Mouse (Mus musculus) hindlimb bud, embryonic 11.5 days (tissue): ENCODE measurements around the gene Plcg1.

Experiments used
- DNase-seq: peaks from one replicate; pipeline ENCODE4 v3.0.0-alpha.2; 2012; ENCODE audit warnings: low read depth, low spot score; ENCODE audit errors: extremely low spot score

Gene Plcg1

DNA sequence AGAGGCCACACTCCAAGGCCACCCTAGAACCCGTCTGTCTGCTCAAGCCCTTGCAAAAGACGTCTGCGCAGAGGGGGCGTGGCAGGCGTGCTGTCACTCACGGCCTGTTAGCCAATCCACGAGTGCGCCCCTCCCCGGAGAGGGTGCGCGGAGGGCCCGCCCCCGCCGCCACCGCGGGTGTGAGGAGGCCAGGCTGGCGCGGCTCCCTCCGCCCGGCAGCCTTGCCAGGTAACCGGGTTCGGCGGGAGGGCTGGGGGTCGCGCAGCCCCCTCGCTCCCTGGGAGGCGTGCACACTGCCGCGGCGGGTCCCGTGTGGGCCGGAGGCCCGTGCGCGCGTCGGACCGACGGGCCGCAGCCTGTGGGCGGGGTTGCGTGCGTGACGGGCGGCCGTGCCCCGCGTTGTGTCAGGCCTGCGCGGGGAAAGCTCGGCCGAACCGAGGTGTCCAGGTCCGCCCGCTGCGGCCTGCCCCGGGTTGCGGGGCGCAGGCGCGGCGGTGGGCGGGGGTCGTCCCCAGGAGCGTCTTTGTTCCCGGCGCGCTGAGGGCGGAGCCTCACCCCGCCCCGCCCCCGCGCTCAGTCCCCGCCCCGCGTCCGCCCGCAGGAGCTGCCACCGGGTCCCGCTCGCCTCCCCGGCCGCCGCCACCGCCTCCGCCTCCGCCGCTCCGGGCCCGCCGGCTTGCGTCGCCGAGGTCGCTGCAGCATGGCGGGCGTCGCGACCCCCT lies at the start of gene Plcg1:
TSS of gene Plcg1 (plus strand) at position 184 of the 722 bp plus-strand sequence.
- no peak for DNase-seq

DNA sequence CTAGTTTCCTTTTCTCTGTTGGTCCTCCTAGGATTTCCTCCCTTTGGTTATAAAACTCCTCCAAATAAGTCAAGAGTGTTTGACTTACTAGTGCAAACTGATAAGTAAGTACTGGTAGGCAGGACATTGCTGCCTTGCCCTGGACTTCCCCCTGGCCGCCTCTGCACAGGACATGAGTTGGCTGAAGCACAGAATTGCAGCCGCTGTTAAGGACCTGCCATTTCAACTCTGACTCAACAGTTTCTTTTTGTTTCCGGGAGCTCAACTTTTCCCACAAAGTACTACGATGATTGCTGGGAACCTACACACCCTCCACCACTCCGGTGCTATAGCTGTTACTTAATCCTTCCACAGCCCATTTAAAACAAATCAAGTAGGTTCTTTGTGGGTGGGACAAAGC lies 30.8 kb upstream of the Plcg1 start:
- DNase-seq, result no peak

DNA sequence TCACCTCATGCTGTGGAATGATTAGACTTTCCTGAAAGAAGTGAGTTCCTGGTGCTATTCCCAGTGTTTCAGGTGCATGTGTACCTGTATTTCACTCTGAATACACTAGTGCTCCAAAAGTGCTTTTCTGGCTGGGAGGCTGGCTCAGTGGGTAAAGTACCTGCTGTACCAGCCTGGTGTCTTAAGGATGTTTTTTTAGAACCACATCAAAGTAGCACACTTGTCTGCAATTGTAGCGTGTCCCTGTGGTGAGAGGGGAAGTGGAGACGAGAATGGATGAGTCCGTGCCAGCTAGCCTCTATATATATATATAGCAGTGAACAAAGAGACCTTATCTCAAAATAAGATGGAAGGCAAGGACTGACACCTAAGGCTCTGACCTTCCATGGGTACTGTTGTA lies 29.5 kb upstream of the Plcg1 start:
- no peak for DNase-seq

DNA sequence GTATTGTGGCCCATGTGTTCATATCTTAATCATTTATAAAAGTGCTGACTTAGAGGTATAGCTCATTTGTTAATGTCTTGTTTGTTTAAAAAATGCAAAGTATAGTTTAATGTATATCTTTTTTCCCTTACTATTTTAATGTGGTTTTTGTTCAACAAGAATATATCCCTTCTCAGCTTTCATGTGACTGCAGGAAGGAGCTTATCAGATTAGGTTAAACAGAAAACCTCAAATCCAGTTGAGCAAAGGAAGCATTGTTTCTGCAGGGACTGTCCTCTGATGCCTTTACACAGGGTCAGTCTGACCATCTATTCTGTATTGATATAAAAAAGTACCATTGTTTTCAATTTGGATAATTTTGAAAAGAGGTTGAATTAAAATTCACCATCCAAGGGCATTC lies 28.3 kb upstream of the Plcg1 start:
- no peak for DNase-seq

DNA sequence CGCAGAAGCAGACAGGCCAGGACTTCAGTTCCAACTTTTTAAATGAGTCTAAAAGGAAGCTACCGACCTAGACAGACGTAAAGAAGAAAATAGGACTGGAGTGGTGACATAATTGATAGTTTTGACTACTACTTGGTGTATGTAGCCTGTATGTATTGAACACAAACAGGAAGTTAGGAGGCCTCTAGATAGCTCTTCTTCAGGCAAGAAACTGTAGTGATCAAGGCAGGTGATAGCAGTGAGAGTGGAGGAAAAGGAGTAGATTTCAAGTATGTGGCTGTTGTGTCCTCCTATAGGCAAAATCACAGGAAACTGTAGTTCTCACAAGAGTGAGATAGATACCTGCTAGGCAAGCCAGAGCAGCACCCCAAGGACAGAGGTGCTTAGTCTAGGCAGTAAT lies 23.4 kb upstream of the Plcg1 start:
- DNase-seq, result no peak

DNA sequence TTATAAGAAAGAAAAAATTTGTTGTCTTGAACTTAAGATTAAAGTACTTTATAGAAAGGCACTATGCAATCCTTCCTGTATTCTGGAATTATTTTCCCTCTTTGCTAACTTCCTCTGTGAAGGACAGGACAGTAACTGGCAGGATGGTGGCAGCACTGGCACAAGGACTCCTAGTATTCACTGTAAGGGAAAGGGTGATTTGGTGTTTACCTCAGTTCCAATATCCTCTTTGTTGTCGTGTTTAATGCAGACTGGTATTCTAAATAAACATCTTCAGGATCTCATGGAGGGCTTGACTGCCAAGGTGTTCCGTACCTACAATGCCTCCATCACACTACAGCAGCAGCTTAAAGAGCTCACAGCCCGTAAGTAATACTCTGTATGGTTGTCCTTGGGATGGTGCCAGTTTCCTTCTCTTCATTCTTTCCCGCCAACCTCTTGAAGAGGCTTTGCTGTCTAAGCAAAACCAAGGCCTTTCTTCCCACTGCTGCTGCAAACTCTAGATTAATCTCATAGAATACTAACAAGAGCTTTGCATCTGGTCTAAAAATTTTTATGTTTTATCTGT lies 15.6 kb upstream of the Plcg1 start:
- DNase-seq, result no peak

DNA sequence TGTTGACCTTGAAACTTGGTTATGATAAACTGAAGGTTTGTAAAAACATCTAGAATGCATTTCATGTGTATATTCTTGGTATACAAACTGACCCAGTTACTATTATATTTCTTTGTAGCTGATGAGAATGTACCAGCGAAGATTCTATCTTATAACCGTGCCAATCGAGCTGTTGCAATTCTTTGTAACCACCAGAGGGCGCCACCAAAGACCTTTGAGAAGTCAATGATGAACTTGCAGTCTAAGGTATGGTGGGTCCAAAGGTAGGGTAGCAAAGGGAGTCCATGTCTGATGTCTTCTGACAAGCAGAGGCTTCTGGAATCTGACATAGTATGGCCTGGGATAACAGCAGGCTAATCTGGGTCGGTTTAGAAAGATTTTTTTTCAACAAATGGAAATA lies 13.8 kb upstream of the Plcg1 start:
- no peak for DNase-seq

GRCm38 (mm10) chr2:160718811-160719210 lies 12.3 kb upstream of the Plcg1 start:
- no peak for DNase-seq

DNA sequence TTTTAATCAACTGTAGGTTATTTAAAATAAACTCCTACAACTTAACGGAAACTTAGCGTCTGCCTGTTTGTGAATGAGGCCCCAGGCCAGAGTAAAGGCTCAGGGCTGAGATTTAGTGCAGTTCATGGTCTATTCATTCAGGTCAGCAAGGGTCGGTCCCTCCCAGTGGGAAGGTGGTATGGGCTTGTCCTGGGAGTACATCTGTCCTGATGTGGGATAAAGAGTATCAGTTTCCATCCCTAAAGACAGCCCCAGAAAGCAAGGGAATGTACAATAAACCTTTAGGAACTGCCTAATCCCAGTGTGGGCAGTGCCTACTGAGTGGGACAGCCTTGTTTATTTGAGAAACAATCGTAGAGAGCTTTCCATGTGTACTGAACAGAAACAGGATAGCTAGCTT lies 8.4 kb upstream of the Plcg1 start:
- DNase-seq, result no peak

DNA sequence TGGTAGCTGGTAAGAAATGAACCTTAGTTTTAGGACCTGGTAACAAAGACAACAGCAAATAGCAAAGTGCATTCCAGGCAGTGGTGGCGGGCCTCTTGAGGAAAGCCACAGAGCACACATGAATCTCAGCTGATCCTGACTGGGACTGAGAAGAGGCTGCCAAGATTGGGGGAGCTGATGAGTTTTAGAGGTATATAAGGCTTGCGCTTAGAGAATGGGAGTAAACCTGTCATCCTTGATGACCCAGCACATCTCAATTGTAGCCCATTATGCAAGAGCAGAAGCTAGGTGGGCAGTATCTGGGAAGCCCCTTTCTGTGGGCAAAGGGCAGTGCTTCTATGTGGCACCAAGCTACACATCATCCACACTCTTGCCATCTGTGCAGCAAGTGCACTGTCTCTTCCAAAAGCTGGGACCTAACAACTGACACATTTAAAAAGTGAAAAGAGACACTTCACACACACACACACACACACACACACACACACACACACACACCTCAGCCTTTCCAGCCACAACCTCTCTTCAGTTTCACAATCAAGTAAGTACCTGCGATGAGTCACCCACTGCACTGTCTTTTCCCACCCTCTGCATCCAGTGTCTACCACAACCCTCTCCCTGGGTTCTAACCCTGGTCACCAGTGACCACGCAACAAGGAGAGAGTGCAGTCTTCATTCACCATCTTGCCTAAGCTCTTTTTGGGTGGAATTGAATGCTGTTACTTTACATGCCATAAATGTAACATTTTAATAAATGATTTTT lies 7.3 kb upstream of the Plcg1 start:
- DNase-seq, result no peak

DNA sequence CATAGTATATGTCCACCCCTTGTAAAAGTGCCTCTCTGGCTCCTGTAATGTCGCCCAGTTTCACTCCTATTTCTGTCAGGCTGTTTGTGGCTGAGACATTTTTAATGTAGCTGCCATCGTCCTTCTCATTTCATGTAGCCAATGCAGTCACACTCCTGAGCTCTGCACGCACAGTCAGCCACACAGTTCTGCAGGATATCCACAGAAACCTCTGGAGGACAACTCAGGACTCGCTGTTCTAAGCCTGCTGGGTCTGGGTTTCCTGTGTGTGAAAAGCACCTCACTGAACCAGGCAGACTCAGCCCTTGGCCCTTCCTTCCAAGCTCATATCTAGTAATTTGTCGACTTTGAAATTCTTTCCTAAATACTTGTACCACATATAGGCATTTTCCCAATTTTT lies 6.6 kb upstream of the Plcg1 start:
- no peak for DNase-seq

GRCm38 (mm10) chr2:160725877-160726864 lies 4.9 kb upstream of the Plcg1 start:
- DNase-seq, result no peak

GRCm38 (mm10) chr2:160728972-160729371 lies 2.1 kb upstream of the Plcg1 start:
- no peak for DNase-seq

DNA sequence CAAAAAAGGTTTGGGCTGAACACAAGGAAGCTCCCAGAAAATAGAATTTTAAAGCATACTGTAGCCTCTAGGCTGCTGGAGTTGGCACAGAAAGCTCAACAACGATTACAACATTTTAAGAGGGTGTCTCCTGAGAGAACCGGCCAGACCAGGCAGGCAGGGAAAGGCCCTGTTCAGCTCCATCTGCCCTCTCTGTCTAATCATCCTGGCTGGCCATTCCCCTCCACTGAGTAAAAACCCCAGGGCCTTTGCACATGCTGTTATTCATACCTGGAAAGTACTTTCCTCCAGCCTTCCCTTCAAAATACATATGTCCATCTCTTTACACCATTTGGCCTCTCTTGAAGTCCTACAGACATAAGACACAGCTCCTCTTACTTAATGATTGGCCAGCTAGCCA lies 1.7 kb upstream of the Plcg1 start:
- no peak for DNase-seq

DNA sequence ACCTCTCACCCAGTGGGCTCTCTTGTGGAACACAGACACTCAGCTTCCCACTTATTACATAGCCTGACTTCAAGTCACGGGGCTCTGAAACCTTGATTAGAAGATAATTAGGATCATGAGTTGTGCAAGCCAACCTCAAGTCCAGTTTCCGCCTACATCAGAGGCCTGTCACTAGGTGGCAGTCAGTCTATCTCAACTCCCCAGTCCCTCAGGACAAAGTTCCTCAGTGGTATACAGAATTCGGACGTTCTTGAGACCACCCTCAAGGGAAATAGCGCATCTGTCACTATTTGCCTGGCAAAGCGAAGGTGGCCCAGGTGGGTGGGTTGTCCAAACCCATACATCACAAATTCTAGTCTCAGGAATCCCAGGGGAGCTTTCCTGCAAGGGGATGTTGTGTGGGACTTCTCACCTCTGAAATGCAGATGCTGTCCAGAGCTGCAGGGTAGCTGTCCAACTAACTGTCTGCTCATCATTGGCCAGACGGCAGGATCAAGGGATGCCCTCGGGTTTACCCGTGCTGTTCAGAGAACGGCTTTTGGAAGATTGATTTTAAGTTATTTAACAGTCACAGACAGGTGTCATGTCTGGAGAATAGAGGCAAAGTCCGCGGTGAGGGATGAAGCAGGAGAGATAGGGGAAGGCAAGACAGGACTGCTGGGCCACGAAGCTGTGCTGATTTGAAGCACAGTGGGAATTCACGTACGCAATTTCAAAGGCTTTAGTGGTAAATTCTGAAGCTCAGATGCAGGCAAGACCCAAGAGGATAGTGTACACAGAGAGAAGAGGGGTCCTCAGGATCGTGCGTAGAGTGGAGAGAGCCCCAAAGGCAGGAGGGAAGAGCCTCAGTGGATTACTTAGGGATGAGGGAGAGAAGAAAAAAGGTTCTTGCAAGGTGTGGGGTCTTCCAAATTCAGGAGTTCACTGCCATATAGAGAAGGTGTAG lies 976 bp upstream of the Plcg1 start:
- DNase-seq, result no peak

DNA sequence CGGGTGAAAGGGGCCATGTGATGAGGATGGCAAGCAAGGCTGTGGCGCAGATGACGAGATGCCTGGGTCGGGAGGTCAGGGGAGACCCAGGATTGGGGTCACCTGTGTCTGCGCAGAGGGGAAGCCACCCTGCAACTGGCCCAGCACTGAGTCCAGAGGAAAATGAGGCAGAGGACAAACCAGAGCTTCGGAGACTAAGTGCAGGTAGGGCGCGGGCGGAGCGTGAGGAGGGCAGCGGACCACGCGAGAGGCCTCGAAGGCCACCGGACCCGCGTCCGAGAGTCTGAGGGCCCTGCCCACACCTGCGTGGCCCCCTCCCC lies 343 bp upstream of the Plcg1 start:
- no peak for DNase-seq

- DNase-seq, result no peak
These were observed 750 bp downstream of the Plcg1 start for GRCm38 (mm10) chr2:160731839-160732261.

- DNase-seq, result no peak
These were observed 1.4 kb downstream of the Plcg1 start for GRCm38 (mm10) chr2:160732420-160732995.

DNA sequence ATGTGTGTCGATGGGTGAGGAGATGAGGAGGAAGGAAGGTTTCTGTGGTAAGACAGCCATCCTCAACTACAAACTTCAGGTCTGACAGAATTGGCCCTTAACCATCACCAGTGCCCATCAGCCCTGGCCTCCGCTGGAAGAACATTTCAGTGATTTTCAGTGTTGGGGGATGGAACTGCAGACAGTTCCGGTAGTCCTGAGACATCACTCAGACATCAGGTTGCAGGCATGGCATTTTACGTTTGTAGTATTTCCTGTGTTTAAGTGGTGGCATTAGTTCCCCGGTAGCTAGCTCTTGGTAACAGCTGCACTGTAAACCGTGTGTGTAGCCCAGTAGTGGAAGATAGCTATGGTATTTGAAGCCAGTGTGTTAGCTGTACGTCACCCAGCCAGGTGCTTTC lies 2.0 kb downstream of the Plcg1 start:
- no peak for DNase-seq

DNA sequence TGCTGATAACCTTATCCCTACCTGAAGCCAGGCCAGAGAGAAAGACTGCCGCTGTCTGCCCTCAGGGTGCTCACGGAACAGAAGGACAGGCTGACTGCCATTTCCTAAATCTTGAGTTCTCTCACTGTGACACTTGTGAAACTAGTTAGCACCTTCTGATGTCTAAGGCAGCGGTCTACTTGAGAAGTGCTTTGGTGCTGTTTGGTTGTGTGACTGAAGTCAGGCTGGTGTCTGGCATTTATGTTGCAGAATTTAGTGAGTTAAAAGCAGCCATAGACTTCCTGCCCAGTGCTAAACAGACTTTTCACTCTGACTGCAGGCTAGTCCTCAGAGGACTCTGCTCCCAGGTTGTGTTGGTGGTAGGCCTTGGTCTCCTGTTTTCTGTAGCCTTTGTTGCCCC lies 3.2 kb downstream of the Plcg1 start:
- DNase-seq, result no peak
